Comparison of ENCODE assay signal across 21 mouse cellular contexts in the genomic region with DNA sequence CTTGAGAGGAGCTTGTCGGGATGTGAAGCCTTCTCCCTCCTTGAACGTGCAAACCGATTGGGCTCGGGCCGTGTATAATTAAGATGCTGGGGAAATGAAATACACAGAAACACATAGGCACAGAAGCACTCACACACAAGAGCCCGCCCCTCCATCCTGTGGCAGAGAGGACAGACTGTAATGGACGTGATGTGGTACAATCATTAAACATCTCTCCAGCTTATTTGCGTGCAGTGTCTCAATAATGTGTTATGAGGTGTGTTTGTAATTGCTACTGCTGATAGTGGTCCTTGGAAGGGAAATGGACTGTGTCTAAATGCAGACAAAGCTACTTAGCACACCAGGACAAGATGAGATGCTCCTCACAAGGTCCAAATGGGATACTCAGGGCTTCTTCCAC. TPM values are rescaled to one million over a fixed set of nuclear protein-coding genes. Genes with fewer than 3 reads are reported as not detected.
"Had no signal": no experiment of that assay in that cellular context is flagged by ENCODE, and none has a peak within 500 bp of the region (broad histone marks: within the 10 kb centered on the region; RNA-seq: fewer than 3 reads in every experiment).

No protein-coding gene starts in this region.

- H3K27ac ChIP-seq: liver, embryonic 14.5 days; midbrain, embryonic 10.5 days; midbrain, embryonic 12.5 days; neural tube, embryonic 12.5 days; stomach, embryonic 15.5 days; stomach, postnatal 0 days had no signal

- DNase-seq: lung, adult 18-20 months; lung, embryonic 14.5 days; lung, postnatal 10 days; lung, postnatal 4 days; midbrain, embryonic 14.5 days; retina, postnatal 1 day; right cerebral cortex, adult 18-20 months; thymus, adult 2 months; thymus, postnatal 25 days; thymus, postnatal 4 days had no signal

- H3K9me3 ChIP-seq: midbrain, embryonic 10.5 days; midbrain, embryonic 12.5 days; neural tube, embryonic 12.5 days; stomach, embryonic 15.5 days had no signal

- H3K4me1 ChIP-seq: midbrain, embryonic 12.5 days; neural tube, embryonic 12.5 days; stomach, embryonic 15.5 days had no signal

- H3K27me3 ChIP-seq: midbrain, embryonic 12.5 days; neural tube, embryonic 12.5 days; stomach, embryonic 15.5 days had no signal

- H3K36me3 ChIP-seq: midbrain, embryonic 10.5 days; midbrain, embryonic 12.5 days; neural tube, embryonic 12.5 days; stomach, embryonic 15.5 days had no signal

- H3K9ac ChIP-seq: liver, embryonic 14.5 days; lung, embryonic 14.5 days; midbrain, embryonic 12.5 days; neural tube, embryonic 12.5 days; stomach, embryonic 15.5 days had no signal

- H3K4me3 ChIP-seq: midbrain, embryonic 10.5 days; midbrain, embryonic 12.5 days; myocyte; neural tube, embryonic 12.5 days; stomach, embryonic 15.5 days had no signal

- H3K4me2 ChIP-seq: lung, embryonic 14.5 days; midbrain, embryonic 12.5 days; neural tube, embryonic 12.5 days; stomach, embryonic 15.5 days had no signal

- ATAC-seq: midbrain, embryonic 16.5 days had no signal

RNA-seq across cellular contexts. Expression of gene Galnt14, which starts 24.0 kb away (rescaled TPM):
- total RNA-seq: megakaryocyte, adult 5-6 weeks; megakaryocyte-erythroid progenitor cell, adult 5-6 weeks had no signal
- polyA plus RNA-seq: liver, embryonic 16.5 days; myocyte had no signal
